Mouse (Mus musculus): ENCODE results near the gene Cebpb. TPM values are rescaled to one million over a fixed set of nuclear protein-coding genes. Genes with fewer than 3 reads are reported as not detected.

Gene Cebpb
- polyA plus RNA-seq, 1 experiment from 2014 or later, result 41.9 TPM

DNA sequence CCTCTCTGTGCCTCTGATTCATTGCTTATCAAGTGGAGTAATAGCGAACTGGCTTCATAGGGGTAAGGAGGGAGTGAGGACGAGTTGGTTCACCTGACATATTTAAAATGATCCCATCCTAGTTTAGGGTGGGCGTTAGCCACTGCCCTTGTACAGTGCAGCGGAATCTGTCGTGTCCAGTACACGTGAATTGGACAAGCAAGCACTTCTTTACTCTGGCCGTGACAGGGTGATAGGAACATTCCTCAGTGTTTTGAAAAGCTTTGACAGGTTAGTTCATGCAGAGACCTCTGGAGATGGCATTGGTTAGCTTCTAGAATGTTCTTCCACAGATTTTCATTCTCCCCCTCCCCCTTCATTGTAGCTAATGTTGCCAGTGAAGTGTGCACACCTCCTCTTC lies 6.2 kb downstream of the Cebpb start:
- Histone ChIP-seq H3K9ac (no peak overlapping the region), H3K27me3 (no peaks in the 10 kb centered on the region; the same call in 1 of the 2 replicates), H3K4me2 (replicated peaks) (no peak overlapping the region), H3K9me3 (replicated peaks) (no peaks in the 10 kb centered on the region), H3K4me3 (replicated peaks) (no peak overlapping the region), H3K27ac (replicated peaks) (no peak overlapping the region), H3K36me3 (no peaks in the 10 kb centered on the region), H3K4me1 (peaks cover 22% of the 10 kb centered on the region)
- ATAC-seq (ENCODE audit: insufficient number of reproducible peaks, low FRiP score, low TSS enrichment, low read depth), result no peak
- WGBS, result 94% methylated on average over 7 of the region's 7 CpGs

DNA sequence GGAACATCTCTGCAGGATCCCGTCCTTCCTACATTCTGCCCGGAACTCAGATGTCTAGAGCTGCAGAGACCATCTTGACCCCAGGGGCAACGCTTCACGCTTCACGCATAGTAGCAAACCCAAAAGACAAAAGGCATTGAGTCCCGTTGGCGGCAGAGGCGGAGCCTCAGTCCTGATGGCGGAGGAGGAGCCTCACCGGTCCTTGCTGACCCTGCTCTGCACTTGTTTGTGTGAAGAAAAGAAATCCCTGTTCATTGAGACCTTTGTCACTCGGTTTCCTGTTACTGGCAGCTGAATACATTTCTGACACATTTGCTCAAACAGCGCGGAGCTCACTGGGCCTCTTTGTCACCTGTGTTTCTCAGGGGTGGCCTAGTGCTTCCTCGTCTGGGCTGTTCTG lies 6.8 kb downstream of the Cebpb start:
- ATAC-seq (ENCODE audit: insufficient number of reproducible peaks, low FRiP score, low TSS enrichment, low read depth), result no peak

GRCm38 (mm10) chr2:167696143-167696542 lies 7.4 kb downstream of the Cebpb start:
- H3K27ac ChIP-seq (replicated peaks), result no peak overlapping the region
- no peaks in the 10 kb centered on the region for H3K36me3 ChIP-seq
- peaks cover 14% of the 10 kb centered on the region for H3K4me1 ChIP-seq
- H3K27me3 ChIP-seq, result no peaks in the 10 kb centered on the region
- no peaks in the 10 kb centered on the region for H3K9me3 ChIP-seq (replicated peaks)
- no peak overlapping the region for H3K4me3 ChIP-seq (replicated peaks)
- no peak overlapping the region for H3K9ac ChIP-seq
- H3K4me2 ChIP-seq (replicated peaks), result no peak overlapping the region
- no peak for ATAC-seq (ENCODE audit: insufficient number of reproducible peaks, low FRiP score, low TSS enrichment, low read depth)
- 65% methylated on average over 7 of the region's 7 CpGs for WGBS

More for the DNA sequence above, 6.8 kb downstream of the Cebpb start:
- WGBS, result 79% methylated on average over 14 of the region's 14 CpGs
- Histone ChIP-seq H3K27me3 (no peaks in the 10 kb centered on the region), H3K4me2 (replicated peaks) (no peak overlapping the region), H3K9ac (no peak overlapping the region), H3K4me3 (replicated peaks) (no peak overlapping the region), H3K36me3 (no peaks in the 10 kb centered on the region), H3K9me3 (replicated peaks) (no peaks in the 10 kb centered on the region), H3K27ac (replicated peaks) (no peak overlapping the region), H3K4me1 (peaks cover 21% of the 10 kb centered on the region)

GRCm38 (mm10) chr2:167697902-167698301 lies 9.2 kb downstream of the Cebpb start:
- Histone ChIP-seq H3K9me3 (replicated peaks) (no peaks in the 10 kb centered on the region), H3K36me3 (no peaks in the 10 kb centered on the region), H3K27ac (replicated peaks) (no peak overlapping the region), H3K9ac (no peak overlapping the region), H3K4me2 (replicated peaks) (no peak overlapping the region), H3K27me3 (no peaks in the 10 kb centered on the region), H3K4me3 (replicated peaks) (no peak overlapping the region), H3K4me1 (peaks cover 6% of the 10 kb centered on the region; the same call in 1 of the 2 replicates)
- ATAC-seq (ENCODE audit: insufficient number of reproducible peaks, low FRiP score, low TSS enrichment, low read depth), result peak; percentile 40; the same call in 1 of the 2 replicates
- WGBS, result 56% methylated on average over 5 of the region's 5 CpGs

DNA sequence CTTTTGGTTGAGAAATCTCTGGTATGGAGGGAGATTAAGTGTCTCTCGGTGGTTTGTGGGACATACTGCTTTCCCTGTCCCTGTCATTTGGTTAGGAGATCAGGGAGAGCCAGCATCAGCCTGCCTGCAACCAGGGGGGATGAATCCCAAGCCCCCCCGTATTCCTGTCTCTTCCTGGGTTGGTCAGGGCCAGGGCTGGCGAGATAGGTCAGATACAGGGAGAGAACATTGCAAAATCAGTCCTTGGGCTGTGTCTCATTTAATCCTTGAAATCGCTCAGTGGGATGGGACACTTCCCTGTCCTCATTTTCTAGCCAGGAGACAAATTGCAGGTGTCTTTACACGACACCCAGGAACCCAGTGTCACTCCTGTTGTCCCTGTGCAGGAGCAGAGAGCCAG lies 11.3 kb downstream of the Cebpb start:
- 58% methylated on average over 5 of the region's 5 CpGs for WGBS
- Histone ChIP-seq H3K36me3 (no peaks in the 10 kb centered on the region), H3K9ac (no peak overlapping the region), H3K4me3 (replicated peaks) (no peak overlapping the region), H3K27me3 (no peaks in the 10 kb centered on the region), H3K9me3 (replicated peaks) (no peaks in the 10 kb centered on the region), H3K27ac (replicated peaks) (no peak overlapping the region), H3K4me1 (peaks cover 6% of the 10 kb centered on the region; the same call in 1 of the 2 replicates), H3K4me2 (replicated peaks) (no peak overlapping the region)
- ATAC-seq (ENCODE audit: insufficient number of reproducible peaks, low FRiP score, low TSS enrichment, low read depth), result no peak

- peaks cover 18% of the 10 kb centered on the region for H3K4me1 ChIP-seq
- H3K27ac ChIP-seq (replicated peaks), result no peak overlapping the region; the same call in 1 of the 2 replicates
Observed at GRCm38 (mm10) chr2:167701472-167701871, 12.8 kb downstream of the Cebpb start.

DNA sequence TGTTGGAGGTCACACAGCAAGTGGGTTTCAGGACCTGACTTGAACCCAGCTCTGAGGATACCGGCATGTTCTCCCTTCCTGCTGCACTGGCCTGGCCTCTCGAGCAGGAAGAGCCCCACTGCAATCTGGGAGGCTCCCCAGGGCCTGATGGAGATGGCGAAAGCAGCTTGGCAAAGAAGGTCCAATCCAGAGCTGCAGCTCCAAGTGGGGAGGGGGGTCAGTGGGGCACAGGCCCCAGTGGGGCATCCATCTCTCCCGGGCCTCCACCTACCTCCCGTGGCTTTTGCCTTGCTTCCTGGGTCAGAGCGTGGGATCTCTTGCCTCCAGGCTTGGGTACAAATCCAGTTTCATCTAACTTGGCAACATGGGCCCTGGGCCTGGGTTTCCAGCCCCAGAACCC lies 13.4 kb downstream of the Cebpb start:
- H3K4me3 ChIP-seq (replicated peaks), result no peak overlapping the region
- no peak overlapping the region for H3K27ac ChIP-seq (replicated peaks)
- H3K9ac ChIP-seq, result no peak overlapping the region
- WGBS, result 72% methylated on average over 6 of the region's 6 CpGs
- no peaks in the 10 kb centered on the region for H3K9me3 ChIP-seq (replicated peaks)
- H3K36me3 ChIP-seq, result no peaks in the 10 kb centered on the region
- H3K27me3 ChIP-seq, result no peaks in the 10 kb centered on the region
- peaks cover 19% of the 10 kb centered on the region for H3K4me1 ChIP-seq
- ATAC-seq (ENCODE audit: insufficient number of reproducible peaks, low FRiP score, low TSS enrichment, low read depth), result no peak
- no peak overlapping the region for H3K4me2 ChIP-seq (replicated peaks)

More at GRCm38 (mm10) chr2:167701472-167701871, 12.8 kb downstream of the Cebpb start:
- H3K9ac ChIP-seq, result no peak overlapping the region
- WGBS, result 76% methylated on average over 5 of the region's 5 CpGs
- no peaks in the 10 kb centered on the region for H3K27me3 ChIP-seq
- no peak for ATAC-seq (ENCODE audit: insufficient number of reproducible peaks, low FRiP score, low TSS enrichment, low read depth)
- H3K4me2 ChIP-seq (replicated peaks), result no peak overlapping the region
- H3K36me3 ChIP-seq, result no peaks in the 10 kb centered on the region
- H3K4me3 ChIP-seq (replicated peaks), result no peak overlapping the region
- no peaks in the 10 kb centered on the region for H3K9me3 ChIP-seq (replicated peaks)

GRCm38 (mm10) chr2:167704409-167704808 lies 15.7 kb downstream of the Cebpb start:
- H3K27me3 ChIP-seq, result no peaks in the 10 kb centered on the region
- H3K36me3 ChIP-seq, result no peaks in the 10 kb centered on the region
- WGBS, result 84% methylated on average over 4 of the region's 4 CpGs
- ATAC-seq (ENCODE audit: insufficient number of reproducible peaks, low FRiP score, low TSS enrichment, low read depth), result no peak
- no peak overlapping the region for H3K4me2 ChIP-seq (replicated peaks)
- H3K4me3 ChIP-seq (replicated peaks), result no peak overlapping the region
- H3K9me3 ChIP-seq (replicated peaks), result no peaks in the 10 kb centered on the region
- H3K27ac ChIP-seq (replicated peaks), result no peak overlapping the region
- H3K4me1 ChIP-seq, result peaks cover 23% of the 10 kb centered on the region
- H3K9ac ChIP-seq, result no peak overlapping the region

- no peaks in the 10 kb centered on the region for H3K9me3 ChIP-seq (replicated peaks)
- WGBS, result 68% methylated on average over 11 of the region's 11 CpGs
- H3K27me3 ChIP-seq, result no peaks in the 10 kb centered on the region
- H3K9ac ChIP-seq, result no peak overlapping the region
- H3K4me2 ChIP-seq (replicated peaks), result no peak overlapping the region
- no peaks in the 10 kb centered on the region for H3K36me3 ChIP-seq
- H3K4me3 ChIP-seq (replicated peaks), result no peak overlapping the region
- no peak for ATAC-seq (ENCODE audit: insufficient number of reproducible peaks, low FRiP score, low TSS enrichment, low read depth)
- no peak overlapping the region for H3K27ac ChIP-seq (replicated peaks)
- peaks cover 36% of the 10 kb centered on the region for H3K4me1 ChIP-seq
Observed at GRCm38 (mm10) chr2:167706183-167706939, 17.6 kb downstream of the Cebpb start.

- WGBS, result 48% methylated on average over 15 of the region's 15 CpGs
- no peaks in the 10 kb centered on the region for H3K36me3 ChIP-seq
- peaks cover 34% of the 10 kb centered on the region for H3K4me1 ChIP-seq
- H3K4me3 ChIP-seq (replicated peaks), result no peak overlapping the region
- H3K9me3 ChIP-seq (replicated peaks), result no peaks in the 10 kb centered on the region
- H3K4me2 ChIP-seq (replicated peaks), result no peak overlapping the region
- peak overlapping the region; percentile 34; the same call in 1 of the 2 replicates for H3K27ac ChIP-seq (replicated peaks)
- H3K9ac ChIP-seq, result no peak overlapping the region
- H3K27me3 ChIP-seq, result no peaks in the 10 kb centered on the region
- ATAC-seq (ENCODE audit: insufficient number of reproducible peaks, low FRiP score, low TSS enrichment, low read depth), result no peak
Observed at GRCm38 (mm10) chr2:167708373-167708772, 19.7 kb downstream of the Cebpb start.

- Histone ChIP-seq H3K4me2 (replicated peaks) (no peak overlapping the region), H3K27me3 (no peaks in the 10 kb centered on the region), H3K4me3 (replicated peaks) (no peak overlapping the region), H3K9me3 (replicated peaks) (no peaks in the 10 kb centered on the region), H3K36me3 (no peaks in the 10 kb centered on the region), H3K4me1 (peaks cover 36% of the 10 kb centered on the region), H3K27ac (replicated peaks) (peak overlapping the region; percentile 17; the same call in 1 of the 2 replicates), H3K9ac (no peak overlapping the region)
- WGBS, result 36% methylated on average over 6 of the region's 6 CpGs
- ATAC-seq (ENCODE audit: insufficient number of reproducible peaks, low FRiP score, low TSS enrichment, low read depth), result no peak
Observed at GRCm38 (mm10) chr2:167709969-167710368, 21.3 kb downstream of the Cebpb start.

DNA sequence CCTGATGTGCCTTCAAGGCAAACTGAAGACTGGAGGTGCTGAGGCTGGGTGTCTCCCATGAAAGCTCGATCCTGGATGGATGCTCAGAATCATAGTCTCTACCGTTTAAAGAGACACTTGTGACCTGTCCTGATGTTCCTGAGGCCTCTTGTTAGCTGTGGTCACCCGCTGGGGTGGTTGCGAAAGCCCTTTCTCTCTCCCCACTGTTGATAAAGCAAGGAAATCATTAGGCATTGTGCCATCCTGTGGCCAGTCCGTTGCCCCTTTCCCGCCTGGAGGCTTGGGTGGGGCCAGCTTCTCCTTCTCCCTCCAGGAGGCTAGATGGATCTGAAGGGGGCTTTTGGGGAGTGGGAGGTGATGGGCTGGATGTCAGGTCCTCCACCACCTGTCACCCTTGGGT lies 21.9 kb downstream of the Cebpb start:
- Histone ChIP-seq H3K36me3 (no peaks in the 10 kb centered on the region), H3K27me3 (no peaks in the 10 kb centered on the region), H3K27ac (replicated peaks) (no peak overlapping the region; the same call in 1 of the 2 replicates), H3K4me1 (peaks cover 33% of the 10 kb centered on the region), H3K4me2 (replicated peaks) (no peak overlapping the region), H3K9me3 (replicated peaks) (no peaks in the 10 kb centered on the region), H3K4me3 (replicated peaks) (no peak overlapping the region), H3K9ac (no peak overlapping the region)
- ATAC-seq (ENCODE audit: insufficient number of reproducible peaks, low FRiP score, low TSS enrichment, low read depth), result no peak
- 52% methylated on average over 6 of the region's 6 CpGs for WGBS
